Mouse (Mus musculus) kidney, embryonic 16.5 days (tissue): ENCODE data around the gene Eif5b. TPM values are rescaled to one million over a fixed set of nuclear protein-coding genes. Genes with fewer than 3 reads are reported as not detected.
"Not testable (repeated sequence)": the region's sequence is repeated elsewhere in the genome, so short reads cannot be mapped to it uniquely, and the experiment has no call there.

ENCODE experiments used
- ATAC-seq: fragments of 200-750 bp; cut with Nextera tagmentation; 2 replicates; pipeline ENCODE4 v1.8.0; 2017; ENCODE audit warnings: moderate TSS enrichment; ENCODE audit not compliant: low FRiP score, low TSS enrichment
- H3K27ac ChIP-seq: fragments of 300-500 bp; sonication (generic); 2 replicates; pipeline ENCODE4 v1.5.1; 2014; ENCODE audit warnings: low read length
- H3K27me3 ChIP-seq: fragments of 300-500 bp; sonication (generic); 2 replicates; pipeline ENCODE4 v1.6.1; 2014; ENCODE audit warnings: low read length, control low read depth, mixed read lengths; ENCODE audit not compliant: insufficient read depth
- H3K36me3 ChIP-seq: fragments of 300-500 bp; sonication (generic); 2 replicates; pipeline ENCODE4 v1.6.1; 2014; ENCODE audit warnings: low read length, control low read depth, mixed read lengths; ENCODE audit not compliant: insufficient read depth
- H3K4me1 ChIP-seq: fragments of 300-500 bp; sonication (generic); 2 replicates; pipeline ENCODE4 v1.6.1; 2014; ENCODE audit warnings: low read length, control low read depth, mixed read lengths; ENCODE audit not compliant: insufficient read depth
- H3K4me2 ChIP-seq: fragments of 300-500 bp; sonication (generic); replicated peaks from 2 replicates; pipeline ENCODE4 v1.6.1; 2014; ENCODE audit warnings: low read depth, low read length
- H3K4me3 ChIP-seq: fragments of 300-500 bp; sonication (generic); 2 replicates; pipeline ENCODE4 v1.5.1; 2014; ENCODE audit warnings: mild to moderate bottlenecking, low read length
- H3K9ac ChIP-seq: fragments of 300-500 bp; sonication (generic); replicated peaks from 2 replicates; pipeline ENCODE4 v1.6.1; 2014; ENCODE audit warnings: low read length
- H3K9me3 ChIP-seq: fragments of 300-500 bp; sonication (generic); 2 replicates; pipeline ENCODE4 v1.6.1; 2016; ENCODE audit warnings: low read length, control low read depth
- WGBS: fragments of 180-500 bp; shearing (Covaris S2); extraction: QIAGEN DNeasy Blood & Tissue Kit; methylation state at CpG from one replicate; pipeline ENCODE4 v1.1.7; 2014; 5-methylcytosine and 5-hydroxymethylcytosine counted together
- polyA plus RNA-seq: library from polyadenylated mRNA; unstranded; fragments of >200 nt; fragmentation: Nextera tagmentation; extraction: Ambion mirVana; gene quantifications from 2 replicates; pipeline ENCODE4 v1.2.1, GENCODE M21; 2015

Gene Eif5b
- polyA plus RNA-seq, 1 experiment from 2014 or later: 21.4 TPM

DNA sequence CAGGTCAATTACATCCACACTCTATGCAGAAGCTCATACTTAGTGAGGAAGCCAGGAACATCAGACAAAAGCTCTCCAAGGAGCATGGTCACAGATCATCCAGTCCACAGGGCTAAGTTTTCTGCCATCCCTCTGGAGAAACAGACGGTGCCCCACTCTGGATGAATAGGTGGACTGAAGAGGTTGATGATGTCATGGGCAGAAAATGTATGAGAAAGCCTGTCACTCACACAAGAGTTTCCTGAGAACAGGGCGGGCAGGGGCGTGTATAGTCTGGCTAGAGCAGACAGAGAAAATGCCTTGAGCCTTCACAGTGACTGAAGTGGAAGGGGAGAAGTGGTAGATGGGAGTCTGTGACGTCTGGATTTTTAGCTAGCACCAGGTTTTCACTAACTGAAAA is 26.3 kb upstream of the Eif5b start:
- H3K27me3 ChIP-seq: no peaks in the 10 kb centered on the region
- no peak overlapping the region for H3K27ac ChIP-seq
- H3K9ac ChIP-seq: no peak overlapping the region
- no peak for ATAC-seq
- no peaks in the 10 kb centered on the region for H3K4me1 ChIP-seq
- no peak overlapping the region for H3K4me2 ChIP-seq
- H3K9me3 ChIP-seq: no peaks in the 10 kb centered on the region
- 64% methylated on average over 4 of the region's 4 CpGs for WGBS
- no peaks in the 10 kb centered on the region for H3K36me3 ChIP-seq
- H3K4me3 ChIP-seq: no peak overlapping the region

DNA sequence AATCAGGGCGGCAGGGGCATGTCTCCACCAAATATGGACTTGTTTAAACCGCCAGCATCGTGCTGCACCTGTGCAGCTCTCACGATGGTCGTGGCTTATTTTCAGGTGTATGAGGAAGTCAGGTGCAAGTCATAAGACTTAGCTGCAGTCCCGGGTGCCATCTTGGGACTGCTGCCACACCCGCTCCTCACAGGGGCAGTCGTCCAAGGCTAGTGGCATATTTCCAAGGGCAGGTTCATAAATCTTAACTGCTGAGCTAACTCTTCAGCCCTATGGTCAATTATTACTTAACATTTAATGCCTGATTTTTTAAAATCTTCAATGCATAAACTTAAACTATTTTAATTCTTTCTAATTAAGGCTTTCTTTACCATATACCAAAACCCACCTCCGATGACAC is 21.1 kb upstream of the Eif5b start:
- H3K27ac ChIP-seq, H3K4me1 ChIP-seq, H3K4me3 ChIP-seq, H3K36me3 ChIP-seq, H3K9me3 ChIP-seq, H3K4me2 ChIP-seq, ATAC-seq, H3K27me3 ChIP-seq, H3K9ac ChIP-seq: not testable (repeated sequence)
- WGBS: 76% methylated on average over 9 of the region's 9 CpGs

DNA sequence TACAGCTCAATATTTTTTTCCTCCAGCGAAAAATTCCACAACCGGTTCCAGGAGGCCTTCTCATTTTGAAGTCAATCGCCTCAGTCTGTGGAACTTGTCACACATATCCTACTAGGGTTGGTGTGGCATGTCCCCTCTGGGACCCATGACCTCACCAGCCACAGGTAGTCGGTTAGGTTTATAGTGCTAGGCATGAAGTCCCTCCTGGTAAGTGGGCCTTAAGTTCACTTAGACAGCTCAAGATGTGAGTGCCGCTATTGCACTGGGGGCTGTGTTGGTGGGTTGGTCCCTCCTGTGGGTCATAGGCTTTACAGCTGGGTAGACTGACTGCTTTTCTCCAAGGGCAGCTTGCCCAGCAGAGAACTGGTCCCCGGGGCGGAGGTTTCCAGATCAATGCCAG is 20.5 kb upstream of the Eif5b start:
- H3K4me3 ChIP-seq: no peak overlapping the region
- no peak overlapping the region for H3K4me2 ChIP-seq
- no peak for ATAC-seq
- H3K9ac ChIP-seq: no peak overlapping the region
- WGBS: 94% methylated on average over 7 of the region's 7 CpGs
- no peaks in the 10 kb centered on the region for H3K36me3 ChIP-seq
- H3K9me3 ChIP-seq: no peaks in the 10 kb centered on the region
- no peak overlapping the region for H3K27ac ChIP-seq
- no peaks in the 10 kb centered on the region for H3K27me3 ChIP-seq
- H3K4me1 ChIP-seq: no peaks in the 10 kb centered on the region

DNA sequence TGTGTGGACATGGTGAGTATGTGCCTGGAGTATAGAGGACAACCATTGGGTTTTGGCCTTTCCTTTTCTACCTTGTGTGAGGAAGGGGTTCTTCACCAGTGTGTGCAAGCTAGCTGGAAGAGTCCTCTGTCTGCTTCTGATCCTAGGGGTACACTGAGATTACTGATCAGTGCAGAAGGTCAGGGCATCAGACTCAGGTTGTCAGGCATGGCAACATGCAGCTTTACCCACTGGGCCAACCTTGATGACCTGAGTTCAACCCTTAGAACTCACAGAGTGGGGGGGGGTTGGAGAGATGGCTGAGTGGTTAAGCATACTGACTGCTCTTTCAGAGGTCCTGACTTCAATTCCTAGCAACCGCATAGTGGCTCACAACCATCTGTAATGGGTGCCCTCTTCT is 13.5 kb upstream of the Eif5b start:
- peaks cover 28% of the 10 kb centered on the region for H3K36me3 ChIP-seq
- 92% methylated on average over 1 of the region's 1 CpGs for WGBS
- H3K4me2 ChIP-seq: no peak overlapping the region
- H3K27me3 ChIP-seq: no peaks in the 10 kb centered on the region
- no peak for ATAC-seq
- H3K4me3 ChIP-seq: no peak overlapping the region
- no peak overlapping the region for H3K9ac ChIP-seq
- H3K4me1 ChIP-seq: no peaks in the 10 kb centered on the region
- H3K27ac ChIP-seq: no peak overlapping the region
- no peaks in the 10 kb centered on the region for H3K9me3 ChIP-seq

DNA sequence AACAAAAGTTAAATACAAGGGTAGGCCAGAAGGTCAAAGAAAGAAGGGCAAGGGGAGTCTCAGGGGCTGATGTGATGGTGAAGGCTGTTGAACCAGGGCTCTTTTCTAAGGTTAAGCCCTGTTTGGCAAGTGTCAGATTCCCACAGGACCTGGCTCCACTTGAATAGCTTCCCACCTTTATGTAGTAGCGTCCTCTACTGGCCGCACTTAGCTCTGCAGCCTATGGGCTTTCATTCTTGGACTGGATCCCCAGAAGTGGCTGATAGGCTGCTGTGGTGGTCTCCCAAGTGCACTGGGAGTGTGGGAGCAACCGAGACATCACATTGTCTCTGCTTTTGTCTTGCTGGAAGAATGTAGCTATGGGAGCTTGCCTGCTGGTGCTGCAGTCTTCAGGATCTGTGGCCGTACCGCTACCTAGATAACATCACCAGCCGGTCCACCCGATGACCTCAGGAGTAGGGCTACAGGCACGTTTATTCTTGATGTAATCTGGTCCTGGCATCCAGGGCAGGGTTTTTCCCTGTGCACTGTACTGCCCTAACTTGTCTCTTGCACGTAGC is 12.0 kb upstream of the Eif5b start:
- Histone ChIP-seq H3K4me2 (no peak overlapping the region), H3K36me3 (peaks cover 42% of the 10 kb centered on the region), H3K9ac (no peak overlapping the region), H3K4me3 (no peak overlapping the region), H3K27ac (no peak overlapping the region), H3K27me3 (no peaks in the 10 kb centered on the region), H3K4me1 (no peaks in the 10 kb centered on the region), H3K9me3 (no peaks in the 10 kb centered on the region)
- no peak for ATAC-seq
- 78% methylated on average over 9 of the region's 9 CpGs for WGBS

DNA sequence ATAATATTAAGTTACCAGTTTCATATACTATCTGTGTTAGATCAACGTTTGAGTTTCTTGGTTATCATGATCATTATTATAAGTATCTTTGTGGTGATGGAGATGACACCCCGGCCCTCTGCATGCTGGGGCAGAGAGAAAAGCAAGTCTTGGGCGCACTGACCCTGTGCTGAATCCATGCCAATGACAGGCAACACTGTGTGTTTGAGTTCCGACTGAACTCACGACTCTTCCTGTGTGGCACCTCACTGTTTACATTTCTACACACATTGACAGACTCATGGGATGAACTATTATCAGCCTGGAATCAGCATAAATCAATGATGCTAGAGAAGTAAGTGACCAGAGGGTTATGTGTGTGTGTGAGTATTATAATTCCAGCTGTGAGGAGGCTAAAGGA is 10.0 kb upstream of the Eif5b start:
- H3K27ac ChIP-seq: no peak overlapping the region
- H3K36me3 ChIP-seq: peaks cover 60% of the 10 kb centered on the region
- no peak overlapping the region for H3K4me3 ChIP-seq
- H3K27me3 ChIP-seq: no peaks in the 10 kb centered on the region
- no peak for ATAC-seq
- H3K9me3 ChIP-seq: no peaks in the 10 kb centered on the region
- WGBS: 92% methylated on average over 5 of the region's 5 CpGs
- no peak overlapping the region for H3K9ac ChIP-seq
- H3K4me2 ChIP-seq: no peak overlapping the region
- no peaks in the 10 kb centered on the region for H3K4me1 ChIP-seq

DNA sequence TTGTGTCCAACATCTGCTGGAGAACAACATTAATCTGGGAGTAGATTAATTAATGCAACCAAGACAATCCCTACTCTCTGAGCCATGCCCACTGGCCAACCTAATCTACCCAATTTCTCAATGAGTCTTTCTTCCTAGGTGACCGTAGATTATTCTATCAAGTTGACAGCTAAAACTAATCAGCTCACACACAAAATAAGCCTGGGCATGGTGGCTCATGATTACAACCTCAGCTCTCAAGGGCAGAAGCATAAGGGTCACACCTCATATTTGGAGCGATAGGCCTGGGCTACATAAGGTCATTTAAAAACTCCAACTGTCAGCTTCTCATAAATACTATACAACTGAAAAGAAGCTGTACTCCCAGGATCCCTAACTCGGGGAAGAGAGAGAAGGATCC is 1.6 kb upstream of the Eif5b start:
- H3K9me3 ChIP-seq: no peaks in the 10 kb centered on the region
- peak overlapping the region; percentile 84 for H3K4me3 ChIP-seq
- WGBS: 46% methylated on average over 3 of the region's 3 CpGs
- no peak overlapping the region for H3K27ac ChIP-seq
- peaks cover 18% of the 10 kb centered on the region for H3K4me1 ChIP-seq
- H3K4me2 ChIP-seq: peak overlapping the region; percentile 93
- no peaks in the 10 kb centered on the region for H3K27me3 ChIP-seq
- H3K36me3 ChIP-seq: peaks cover 35% of the 10 kb centered on the region
- H3K9ac ChIP-seq: peak overlapping the region; percentile 87
- no peak for ATAC-seq

DNA sequence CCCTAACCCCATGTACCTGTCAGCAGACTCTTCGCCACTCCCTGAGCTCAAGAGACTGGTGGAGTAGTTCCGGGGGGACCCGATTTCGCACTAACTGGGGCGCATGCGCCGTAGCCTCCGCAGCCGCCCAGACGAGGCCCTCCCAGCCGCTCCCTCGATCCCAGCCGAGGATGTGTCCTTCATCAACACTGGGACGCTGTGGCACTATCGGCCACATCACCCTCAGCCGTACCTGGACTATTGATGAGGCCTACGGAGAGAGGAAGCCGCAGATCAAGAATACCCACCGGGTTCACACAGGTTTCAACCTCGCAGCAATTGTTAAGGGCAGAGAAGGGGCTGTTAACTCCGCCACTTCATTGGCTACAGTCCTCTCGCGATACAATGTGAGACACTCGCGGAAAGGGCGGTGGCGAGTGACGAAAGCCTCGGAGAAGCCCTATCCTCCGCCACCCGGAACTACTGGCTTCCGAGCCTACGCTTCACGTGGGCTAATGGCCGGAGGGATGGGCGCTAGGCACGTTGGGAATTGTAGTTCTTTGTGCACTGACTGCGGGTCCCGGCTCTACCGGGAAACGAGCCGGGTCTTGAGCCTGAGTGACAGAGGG is 829 bp upstream of the Eif5b start:
- peak; percentile 97 for ATAC-seq
- peak overlapping the region; percentile 84 for H3K4me3 ChIP-seq
- peak overlapping the region; percentile 95 for H3K27ac ChIP-seq
- under 1% methylated on average over 42 of the region's 42 CpGs for WGBS
- H3K4me2 ChIP-seq: peak overlapping the region; percentile 93
- H3K36me3 ChIP-seq: peaks cover 27% of the 10 kb centered on the region
- H3K9ac ChIP-seq: peak overlapping the region; percentile 87
- no peaks in the 10 kb centered on the region for H3K9me3 ChIP-seq
- H3K4me1 ChIP-seq: peaks cover 18% of the 10 kb centered on the region
- H3K27me3 ChIP-seq: no peaks in the 10 kb centered on the region

DNA sequence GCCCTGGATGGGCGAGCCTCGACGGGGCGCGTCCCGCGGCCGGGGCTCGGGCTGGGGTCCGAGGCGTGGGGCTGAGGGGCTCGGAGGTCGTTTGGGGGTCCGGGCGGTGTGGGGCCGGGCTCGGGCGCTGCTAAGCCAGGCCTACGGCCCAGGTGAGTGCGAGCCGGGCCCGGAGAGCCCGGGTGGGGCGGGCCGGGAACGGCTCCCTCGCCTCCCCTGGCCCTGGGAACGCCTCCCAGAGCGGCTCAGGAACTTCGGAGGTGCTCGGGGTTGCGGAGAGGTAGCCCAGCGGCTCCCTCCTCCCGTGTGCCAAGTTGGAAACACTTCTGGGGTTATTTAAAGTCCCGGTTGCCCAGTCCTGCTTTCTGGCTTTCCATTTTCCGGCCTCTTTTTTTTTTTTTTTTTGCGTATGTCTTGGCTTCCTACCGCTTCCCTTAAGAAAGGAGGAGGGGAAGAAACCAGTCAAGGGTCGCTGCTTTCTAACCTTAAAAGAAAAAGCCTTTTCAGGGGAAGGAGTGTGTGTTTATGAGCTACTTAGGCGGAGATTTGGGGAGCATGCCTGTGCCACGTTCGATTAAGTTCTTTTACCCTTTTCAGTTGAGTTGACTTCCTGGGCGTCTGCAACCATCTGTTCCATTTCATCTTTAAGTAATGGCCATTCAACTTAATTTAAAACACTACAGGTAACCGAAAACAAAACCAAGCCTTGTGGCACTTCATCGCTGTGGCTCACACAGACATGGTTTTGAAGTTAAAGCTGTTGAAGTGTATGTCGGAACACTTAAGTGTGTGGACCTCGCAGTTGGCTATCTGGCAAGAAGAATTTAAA is 775 bp downstream of the Eif5b start:
- H3K4me1 ChIP-seq: peaks cover 18% of the 10 kb centered on the region
- no peaks in the 10 kb centered on the region for H3K9me3 ChIP-seq
- no peaks in the 10 kb centered on the region for H3K27me3 ChIP-seq
- peak overlapping the region; percentile 74 for H3K27ac ChIP-seq
- ATAC-seq: peak; percentile 35
- 3% methylated on average over 44 of the region's 47 CpGs for WGBS
- H3K4me3 ChIP-seq: peak overlapping the region; percentile 84
- H3K4me2 ChIP-seq: peak overlapping the region; percentile 93
- peaks cover 14% of the 10 kb centered on the region for H3K36me3 ChIP-seq
- H3K9ac ChIP-seq: peak overlapping the region; percentile 86

DNA sequence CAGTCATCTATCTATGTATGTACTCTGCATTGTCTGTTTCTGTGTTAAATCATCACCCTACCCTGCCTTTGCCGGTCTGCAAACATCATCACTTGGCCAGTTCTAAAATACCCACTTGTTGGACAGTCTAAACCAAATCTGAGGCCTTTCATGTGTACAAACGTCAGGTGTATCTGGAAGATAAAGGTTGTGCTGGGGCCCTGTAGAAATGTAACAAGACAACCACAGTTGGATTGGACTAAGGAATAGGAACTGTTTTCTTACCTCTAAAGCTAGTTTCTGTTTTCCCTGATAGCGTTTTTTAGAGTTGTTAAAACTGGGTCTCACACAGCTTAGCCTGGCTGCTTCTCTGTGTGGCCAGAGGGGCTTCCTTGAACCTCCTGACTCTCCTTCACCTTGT is 1.7 kb downstream of the Eif5b start:
- Histone ChIP-seq H3K27ac (no peak overlapping the region), H3K4me1 (peaks cover 18% of the 10 kb centered on the region), H3K9me3 (no peaks in the 10 kb centered on the region), H3K9ac (peak overlapping the region; percentile 86), H3K4me3 (no peak overlapping the region), H3K36me3 (peaks cover 10% of the 10 kb centered on the region), H3K27me3 (no peaks in the 10 kb centered on the region), H3K4me2 (peak overlapping the region; percentile 93)
- WGBS: 77% methylated on average over 3 of the region's 3 CpGs
- no peak for ATAC-seq
